Mouse (Mus musculus) activated CD4-positive, CD25-positive, alpha-beta regulatory T cell, adult 4 months (primary cell): ENCODE results near the gene Cfap299. TPM values are rescaled to one million over a fixed set of nuclear protein-coding genes. Genes with fewer than 3 reads are reported as not detected.

ENCODE experiments used
- ATAC-seq: one replicate; pipeline ENCODE4 v1.8.0; 2017
- polyA plus RNA-seq, 2 experiments: library from polyadenylated mRNA; unstranded; fragments of 100-300 nt; shearing (Covaris generic); gene quantifications; one replicate each; pipeline ENCODE4 v1.2.1; 2017

Gene Cfap299
- polyA plus RNA-seq, 2 experiments from 2014 or later, result not detected

- no peak for ATAC-seq
Measured at GRCm38 (mm10) chr5:98380360-98380759, 51.3 kb downstream of the Cfap299 start.

DNA sequence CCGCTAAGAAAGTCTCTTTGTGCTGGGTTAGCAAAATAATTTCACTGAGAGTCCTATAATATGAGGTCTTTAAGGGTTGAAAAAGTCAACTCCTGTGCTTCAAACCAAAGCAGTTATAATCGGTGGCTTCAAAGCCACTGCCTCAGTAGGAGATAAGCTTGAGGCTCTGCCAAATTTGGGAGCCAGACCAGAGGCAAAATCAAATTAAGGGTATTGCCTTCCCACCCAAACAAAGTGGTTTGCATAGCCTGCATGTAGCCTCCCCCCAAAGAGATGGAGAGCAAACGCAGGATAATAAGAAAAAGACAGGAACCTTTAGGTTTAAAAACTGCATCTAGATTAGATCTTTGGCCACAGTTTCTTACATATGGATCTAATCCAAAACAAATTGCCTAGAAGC, 58.0 kb downstream of the Cfap299 start:
- no peak for ATAC-seq

DNA sequence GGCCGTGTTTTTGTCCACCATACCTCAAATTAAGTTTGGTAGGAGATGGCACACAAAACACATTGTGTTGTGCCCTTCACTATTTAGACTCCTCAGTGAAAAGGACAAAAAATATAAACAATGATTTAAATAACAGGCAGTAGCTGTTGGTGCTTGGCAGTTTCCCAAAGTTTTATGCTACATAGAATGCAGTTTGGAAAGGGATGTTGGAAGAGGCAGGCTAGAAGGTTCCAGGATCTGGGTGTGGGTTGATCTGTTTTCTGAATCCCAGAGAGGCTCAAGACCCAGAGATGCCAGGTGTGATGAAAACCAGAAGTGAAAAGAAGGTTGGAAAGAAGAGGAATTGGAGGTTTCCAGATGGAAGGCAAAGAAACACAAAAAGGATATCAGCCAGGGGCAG, 73.1 kb downstream of the Cfap299 start:
- no peak for ATAC-seq

DNA sequence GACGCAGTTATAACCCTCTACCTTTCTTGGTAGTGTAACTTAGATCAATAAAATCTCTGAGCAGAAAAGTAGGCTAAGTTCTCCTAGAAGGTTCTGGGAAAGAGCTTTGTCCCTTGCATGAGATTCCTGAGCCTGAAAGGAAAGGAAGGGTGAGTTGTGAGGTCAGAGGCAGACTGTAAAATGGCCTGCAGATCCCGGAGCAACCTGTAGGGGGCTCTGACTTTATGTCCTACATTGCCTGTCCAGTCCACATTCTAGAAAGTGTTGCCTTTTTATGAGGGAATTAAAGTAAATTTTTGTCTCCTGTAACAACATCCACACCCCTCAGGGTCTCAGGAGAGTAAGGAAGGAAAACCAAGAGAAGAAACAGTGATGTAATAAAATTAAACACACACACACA, 81.0 kb downstream of the Cfap299 start:
- ATAC-seq, result no peak

DNA sequence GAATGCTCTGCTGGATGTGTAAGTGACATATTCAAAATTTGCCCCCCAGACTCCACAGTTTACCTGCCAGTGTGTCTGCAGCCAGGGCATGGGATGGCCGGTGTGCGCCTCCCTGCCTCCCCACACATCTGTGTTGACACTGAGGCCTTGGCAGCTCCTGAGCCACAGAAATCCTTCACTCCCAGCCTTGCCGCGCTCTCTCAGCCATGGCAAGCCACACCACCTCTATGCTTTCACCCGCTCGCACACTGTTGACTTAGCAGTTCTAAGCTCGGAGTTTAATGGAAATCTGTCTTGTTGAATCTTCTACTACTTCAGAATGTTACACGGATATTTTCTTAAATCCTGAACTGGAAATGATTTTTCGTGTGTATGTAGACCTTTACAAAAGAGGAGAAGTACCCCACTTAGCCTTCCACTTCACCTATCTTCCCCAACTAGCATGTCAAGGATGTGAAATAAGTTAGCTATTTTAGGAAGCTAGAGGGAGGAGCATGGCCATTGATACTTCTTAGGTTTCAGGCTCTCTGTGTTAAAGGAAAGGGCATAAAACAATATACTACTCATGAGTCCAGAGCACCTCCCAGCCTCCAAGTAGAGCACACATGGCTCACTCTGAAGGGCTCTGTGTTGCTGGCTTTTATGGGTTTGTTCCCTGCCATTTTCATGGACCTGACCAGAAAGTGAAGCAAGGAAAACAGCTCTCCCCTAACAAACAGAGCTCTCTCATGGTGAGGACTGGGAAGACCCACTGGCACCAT, 87.5 kb downstream of the Cfap299 start:
- no peak for ATAC-seq

GRCm38 (mm10) chr5:98424965-98425364, 95.9 kb downstream of the Cfap299 start:
- no peak for ATAC-seq

DNA sequence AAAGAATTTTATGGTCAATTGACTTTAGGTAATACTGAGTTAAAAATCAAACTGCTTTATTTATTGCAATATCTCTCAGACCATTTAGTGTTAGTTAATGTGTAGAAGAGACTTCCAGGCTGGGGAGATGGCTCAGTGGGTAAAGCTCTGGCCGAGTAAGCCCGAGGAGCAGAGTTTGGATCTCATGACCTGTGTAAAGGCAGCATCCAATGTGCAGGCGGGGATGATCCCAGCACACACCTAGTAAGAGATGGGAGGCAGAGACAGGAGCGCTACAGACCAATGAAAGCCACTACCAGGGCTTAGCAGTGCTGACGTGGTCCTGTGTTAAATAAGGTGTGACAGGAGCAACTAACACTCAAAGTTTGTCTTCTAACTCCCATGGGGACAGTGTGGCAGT, 97.0 kb downstream of the Cfap299 start:
- no peak for ATAC-seq

DNA sequence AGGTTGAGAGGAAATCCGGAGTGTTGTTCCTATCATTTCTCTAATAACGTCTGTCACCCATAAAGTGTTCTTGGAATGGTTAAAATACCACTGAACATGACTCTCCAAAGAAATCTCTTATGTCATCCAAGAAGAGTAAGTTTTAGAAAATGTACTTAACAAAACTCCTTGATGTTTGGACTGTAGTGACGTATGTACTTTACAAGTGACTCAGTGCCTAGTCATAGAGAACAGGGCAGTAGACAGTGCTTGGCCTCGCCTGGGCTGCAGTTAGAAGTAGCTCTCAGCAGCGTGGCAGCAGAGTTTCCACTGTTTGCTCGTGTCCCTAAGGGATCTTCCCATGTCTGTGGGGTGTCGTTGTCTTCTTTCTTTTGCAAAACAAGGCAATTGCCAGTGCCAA, 101.0 kb downstream of the Cfap299 start:
- ATAC-seq, result no peak

- no peak for ATAC-seq
Measured at GRCm38 (mm10) chr5:98438686-98439085, 109.6 kb downstream of the Cfap299 start.

DNA sequence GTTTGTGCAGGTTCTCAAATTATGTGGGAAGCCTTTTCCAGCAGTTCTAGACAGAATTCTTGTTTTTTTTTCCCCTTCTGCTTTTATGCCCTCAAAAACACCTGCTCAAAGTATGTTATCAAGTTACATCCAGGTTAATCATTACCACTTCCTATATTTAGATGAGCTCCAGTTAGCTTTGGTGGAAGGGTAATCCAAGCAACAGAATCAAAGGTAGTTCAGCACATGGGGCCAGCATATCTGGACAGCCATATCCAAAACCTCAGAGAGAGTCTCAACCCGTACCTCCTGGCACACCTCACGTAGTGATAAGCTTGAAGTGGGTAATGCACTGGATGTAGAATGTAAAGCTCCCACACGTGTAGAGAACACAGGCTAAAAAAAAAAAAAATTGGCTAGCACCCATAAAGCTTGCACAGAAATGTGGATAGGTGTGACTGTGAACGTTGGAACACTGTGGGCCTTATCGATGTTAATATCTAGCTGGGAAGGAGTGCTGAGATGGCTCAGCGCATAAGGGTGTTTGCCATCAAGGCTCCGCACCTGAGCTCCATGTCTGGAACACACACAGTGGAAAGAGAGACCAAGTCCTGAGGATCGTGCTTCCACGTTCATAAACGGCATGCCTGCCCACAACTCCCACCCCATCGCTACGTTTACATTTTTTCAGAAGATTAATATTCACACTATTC, 117.8 kb downstream of the Cfap299 start:
- no peak for ATAC-seq

DNA sequence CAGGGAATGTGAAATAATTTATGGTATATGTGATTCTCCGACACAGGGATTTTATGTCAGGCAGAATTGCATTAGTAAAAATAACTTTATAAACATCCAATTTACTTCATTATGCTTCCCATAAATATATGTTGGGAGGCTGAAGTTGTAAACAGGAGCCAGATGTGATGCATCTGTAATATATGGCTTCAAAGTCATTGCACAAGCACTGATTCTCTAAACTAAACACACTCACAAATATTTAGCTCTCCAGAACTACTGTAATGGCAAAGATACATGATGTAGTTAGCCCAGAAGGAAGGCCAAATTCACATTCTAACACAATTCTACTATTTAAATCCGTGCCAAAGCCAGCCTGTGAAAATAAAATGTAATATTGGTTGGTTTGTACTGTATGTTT, 120.8 kb downstream of the Cfap299 start:
- ATAC-seq, result no peak

DNA sequence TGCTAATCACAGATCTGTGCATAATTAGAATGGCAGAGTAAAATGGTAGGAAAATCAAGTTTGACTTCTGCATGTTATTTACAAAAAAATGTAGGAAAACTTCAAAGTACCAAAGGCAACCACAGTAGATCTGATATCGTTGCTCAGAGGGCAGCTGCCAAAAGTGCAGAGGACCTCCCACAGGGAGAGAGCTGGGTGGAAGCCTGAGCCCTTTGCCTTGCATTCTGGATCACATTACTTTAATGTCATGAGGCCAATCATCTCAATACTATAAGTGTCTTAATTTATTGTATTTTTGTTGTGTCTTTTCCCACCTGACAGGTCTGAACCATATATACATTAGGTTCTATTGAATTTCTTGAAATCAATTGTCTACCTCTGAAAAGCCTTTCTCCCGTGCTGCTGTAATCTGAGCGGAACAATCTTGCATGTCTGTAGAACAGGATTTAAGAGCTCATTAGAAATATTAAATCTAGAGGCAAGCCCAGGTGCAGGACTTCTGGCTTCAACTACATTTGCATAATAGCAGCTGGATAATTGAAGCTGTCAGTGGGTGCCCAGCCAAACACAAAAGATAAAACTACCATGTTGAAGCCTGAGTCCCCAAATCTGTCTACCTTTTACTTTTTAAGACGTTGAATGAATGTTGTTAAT, 137.9 kb downstream of the Cfap299 start:
- ATAC-seq, result no peak

DNA sequence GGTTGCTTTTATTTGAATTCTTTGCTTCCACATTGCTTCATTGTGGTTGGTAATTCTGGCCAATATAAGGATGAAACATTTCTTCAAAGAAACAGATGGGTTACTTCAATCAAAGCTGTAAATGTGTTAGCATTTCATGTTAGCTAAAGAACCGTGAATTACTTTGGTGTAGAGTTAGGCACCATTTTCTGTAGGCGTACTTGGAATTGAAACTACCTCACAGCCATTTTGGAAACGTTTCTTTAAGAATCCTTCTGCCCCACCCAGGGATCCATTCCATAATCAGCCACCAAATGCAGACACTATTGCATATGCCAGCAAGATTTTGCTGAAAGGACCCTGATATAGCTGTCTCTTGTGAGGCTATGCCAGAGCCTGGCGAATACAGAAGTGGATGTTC, 140.9 kb downstream of the Cfap299 start:
- ATAC-seq, result no peak

DNA sequence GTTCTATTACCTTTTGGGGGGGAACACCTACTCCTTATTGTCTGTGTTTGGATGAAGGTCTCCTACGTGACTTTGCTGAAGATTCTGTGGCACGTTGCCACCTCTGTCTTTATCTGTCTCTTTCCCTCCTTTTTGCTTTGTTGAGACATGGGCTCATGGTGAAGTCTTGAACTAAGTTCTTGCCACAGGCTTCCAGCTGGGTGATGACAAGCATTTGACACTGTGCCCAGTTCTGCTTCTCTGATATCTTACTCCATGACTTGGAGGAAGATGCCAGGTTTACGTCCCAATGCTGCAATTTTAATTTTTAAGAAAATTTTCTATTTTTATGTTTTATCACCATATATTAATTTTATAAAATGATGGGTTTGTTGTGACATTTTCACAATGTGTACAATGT, 147.4 kb downstream of the Cfap299 start:
- no peak for ATAC-seq

DNA sequence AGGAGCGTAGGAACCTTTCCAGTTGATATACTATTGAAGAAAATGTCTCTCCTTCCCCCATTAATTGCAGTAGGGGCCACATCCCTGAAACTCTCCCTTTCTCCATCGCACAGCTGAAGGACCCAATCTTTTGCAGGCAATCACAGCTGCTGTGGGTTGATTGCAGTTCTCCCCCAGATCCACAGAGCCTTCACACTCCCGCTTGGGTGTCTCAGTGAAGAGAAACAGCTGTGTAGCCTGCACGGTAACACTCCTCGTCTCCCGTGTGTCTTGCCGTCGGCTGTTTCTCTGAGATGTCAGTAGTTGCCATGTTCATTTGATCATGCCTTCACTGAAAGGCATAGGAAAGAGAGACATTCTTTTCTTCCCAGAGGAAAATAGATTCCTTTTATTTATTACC, 148.2 kb downstream of the Cfap299 start:
- ATAC-seq, result no peak

GRCm38 (mm10) chr5:98483507-98483906, 154.4 kb downstream of the Cfap299 start:
- ATAC-seq, result no peak

DNA sequence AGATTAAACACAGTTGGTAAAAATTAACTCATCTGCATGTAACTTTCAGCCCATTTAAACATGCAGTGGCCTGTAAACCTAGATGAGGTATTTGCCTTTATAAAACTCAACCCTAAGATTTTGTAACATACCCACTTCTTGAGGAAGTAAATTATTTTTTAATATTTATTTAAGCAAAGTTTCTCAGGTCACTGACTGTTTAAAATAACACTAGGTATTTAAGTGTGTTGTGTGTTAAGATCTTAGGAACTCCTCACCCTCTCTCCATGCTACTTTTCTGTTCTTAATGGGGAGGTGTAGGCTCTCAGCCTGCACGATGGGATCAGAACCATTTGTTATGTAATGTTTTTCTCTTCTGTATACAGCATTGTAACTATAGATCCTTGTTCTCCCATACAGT, 156.1 kb downstream of the Cfap299 start:
- ATAC-seq, result no peak

- no peak for ATAC-seq
Measured at GRCm38 (mm10) chr5:98498317-98498716, 169.2 kb downstream of the Cfap299 start.

DNA sequence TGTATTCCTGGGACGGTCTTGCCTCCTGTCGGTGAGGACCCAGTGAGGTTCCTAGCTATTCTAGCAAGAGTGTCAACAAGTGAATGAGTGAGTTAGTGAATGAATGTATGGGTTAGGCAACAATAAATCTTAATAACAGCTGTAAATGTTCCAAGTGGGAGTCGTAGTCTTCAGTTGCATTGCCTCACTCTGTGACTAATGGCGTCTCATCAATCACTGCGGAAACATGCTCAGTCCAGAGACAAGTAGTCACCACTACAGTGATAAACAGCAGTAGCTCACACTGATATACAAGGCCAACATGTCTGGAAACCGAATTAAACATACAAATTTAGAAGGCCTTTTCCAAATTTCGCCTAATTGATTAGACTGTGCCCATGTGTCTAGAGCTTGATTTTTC, 187.1 kb downstream of the Cfap299 start:
- no peak for ATAC-seq

GRCm38 (mm10) chr5:98520118-98520517, 191.0 kb downstream of the Cfap299 start:
- no peak for ATAC-seq

DNA sequence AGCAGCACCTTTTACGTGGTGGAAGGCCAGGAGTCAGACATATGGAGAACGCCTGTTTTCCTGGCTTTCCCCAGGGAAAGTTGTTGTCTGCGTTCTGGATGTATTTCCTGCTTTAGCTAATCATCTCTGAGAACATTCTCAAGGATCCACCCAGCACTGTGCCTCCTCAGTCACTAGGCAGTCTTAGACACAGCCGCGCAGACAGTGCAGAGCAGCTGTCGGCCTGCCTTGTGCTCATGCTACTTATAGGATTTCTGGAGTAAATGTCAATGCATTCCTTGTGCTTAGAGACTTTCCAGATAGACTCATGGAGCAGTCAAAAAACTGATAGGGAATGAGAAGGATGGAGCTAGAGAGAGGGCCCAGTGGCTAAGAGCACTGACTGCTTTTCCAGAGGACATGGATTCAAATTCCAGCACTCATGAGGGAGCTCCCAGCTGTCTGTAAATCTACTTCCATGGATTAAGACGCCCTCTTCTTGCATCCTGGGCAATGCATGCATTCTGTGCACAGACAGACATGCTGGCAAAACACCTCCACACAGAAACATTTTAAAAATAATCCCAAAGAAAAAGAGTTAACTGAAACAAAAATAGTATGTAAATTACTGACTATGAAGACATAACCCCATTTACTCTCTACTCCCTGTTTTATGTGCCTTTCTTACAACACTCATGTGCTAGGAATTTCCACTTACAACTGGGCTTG, 193.3 kb downstream of the Cfap299 start:
- ATAC-seq, result no peak

- ATAC-seq, result no peak
Measured at GRCm38 (mm10) chr5:98523050-98523449, 193.9 kb downstream of the Cfap299 start.

DNA sequence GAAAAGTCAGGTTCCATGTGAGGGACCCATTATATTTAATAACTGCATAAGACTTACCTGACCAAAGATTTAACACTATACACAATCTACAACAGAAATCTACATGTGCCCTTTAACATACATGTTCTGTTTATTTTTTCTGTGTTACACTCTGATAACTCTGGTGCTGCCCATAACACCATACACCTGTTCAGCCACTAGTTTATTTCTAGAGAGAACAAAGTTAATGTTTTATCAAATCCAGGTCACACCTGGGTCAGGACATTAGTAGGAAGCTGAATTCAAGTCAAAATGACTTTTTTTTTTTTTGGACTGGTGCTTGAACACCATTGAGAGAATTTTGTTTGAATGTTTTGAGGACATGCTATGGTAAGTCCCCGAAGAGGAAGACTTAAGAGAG, 194.7 kb downstream of the Cfap299 start:
- no peak for ATAC-seq
